Mouse (Mus musculus) ES-Bruce4 (cell line): ENCODE results near the gene Wdr75. TPM values are rescaled to one million over a fixed set of nuclear protein-coding genes. Genes with fewer than 3 reads are reported as not detected.
A peak's percentile ranks its signal among the peaks of the same experiment; 100 is the strongest.

Experiments
- H3K27ac ChIP-seq: 2 replicates; pipeline ENCODE4 v1.5.1; 2012; ENCODE audit warnings: low read length, inconsistent platforms; ENCODE audit not compliant: insufficient read depth
- H3K27me3 ChIP-seq: 2 replicates; pipeline ENCODE4 v1.6.1; 2012; ENCODE audit warnings: mild to moderate bottlenecking, low read length, inconsistent platforms; ENCODE audit not compliant: control insufficient read depth, poor library complexity, insufficient read depth, severe bottlenecking
- H3K36me3 ChIP-seq: 2 replicates; pipeline ENCODE4 v1.6.1; 2012; ENCODE audit warnings: inconsistent platforms, mild to moderate bottlenecking, low read length, moderate library complexity; ENCODE audit not compliant: control insufficient read depth, poor library complexity, insufficient read depth, severe bottlenecking
- H3K4me1 ChIP-seq: one replicate; pipeline ENCODE4 v1.8.1; 2011; ENCODE audit warnings: low read length; ENCODE audit not compliant: control insufficient read depth, insufficient read depth
- H3K4me3 ChIP-seq: 2 replicates; pipeline ENCODE4 v1.5.1; 2011; ENCODE audit warnings: low read depth, mild to moderate bottlenecking, low read length
- H3K9ac ChIP-seq: 2 replicates; pipeline ENCODE4 v1.6.1; 2012; ENCODE audit warnings: low read depth, mild to moderate bottlenecking, inconsistent platforms; ENCODE audit not compliant: poor library complexity, severe bottlenecking
- H3K9me3 ChIP-seq: replicated peaks from 2 replicates; pipeline ENCODE4 v1.6.1; 2012; ENCODE audit warnings: mild to moderate bottlenecking, low read length, inconsistent platforms; ENCODE audit not compliant: control insufficient read depth, poor library complexity, insufficient read depth, severe bottlenecking
- CTCF ChIP-seq: IDR thresholded peaks from one replicate; pipeline ENCODE4 v1.8.1; 2011; ENCODE audit warnings: low read depth, low read length
- EP300 ChIP-seq: IDR thresholded peaks from 2 replicates; pipeline ENCODE4 v1.6.1; 2011; ENCODE audit warnings: low read depth, low read length; ENCODE audit not compliant: insufficient read depth
- POLR2A ChIP-seq: IDR thresholded peaks from one replicate; pipeline ENCODE4 v1.8.1; 2011; ENCODE audit warnings: low read length; ENCODE audit not compliant: insufficient read depth
- polyA plus RNA-seq: library from polyadenylated mRNA; stranded (reverse); fragments of >200 nt; gene quantifications from 2 replicates; pipeline ENCODE4 v1.2.4, GENCODE M21; 2011; ENCODE audit warnings: low read depth; ENCODE audit not compliant: missing spikeins, insufficient read depth, insufficient read length

The Wdr75 gene
- polyA plus RNA-seq, 1 experiment = 181 TPM

- no peak for TF ChIP-seq POLR2A
- no peak for TF ChIP-seq EP300
- no peak for TF ChIP-seq CTCF
- Histone ChIP-seq H3K36me3 (no peaks in the 10 kb centered on the region), H3K9ac (no peak overlapping the region), H3K9me3 (no peaks in the 10 kb centered on the region), H3K27ac (no peak overlapping the region), H3K27me3 (no peaks in the 10 kb centered on the region), H3K4me3 (no peak overlapping the region), H3K4me1 (no peaks in the 10 kb centered on the region)
These were observed 33.5 kb upstream of the Wdr75 start for GRCm38 (mm10) chr1:45761468-45761795.

GRCm38 (mm10) chr1:45765678-45766077, 29.3 kb upstream of the Wdr75 start:
- Histone ChIP-seq H3K9ac (no peak overlapping the region), H3K4me1 (no peaks in the 10 kb centered on the region), H3K4me3 (no peak overlapping the region), H3K36me3 (no peaks in the 10 kb centered on the region), H3K27ac (no peak overlapping the region), H3K9me3 (no peaks in the 10 kb centered on the region), H3K27me3 (no peaks in the 10 kb centered on the region)
- TF ChIP-seq CTCF = no peak
- TF ChIP-seq EP300 = no peak
- no peak for TF ChIP-seq POLR2A

- H3K4me1 ChIP-seq = no peaks in the 10 kb centered on the region
- no peak overlapping the region for H3K9ac ChIP-seq
- no peaks in the 10 kb centered on the region for H3K9me3 ChIP-seq
- H3K4me3 ChIP-seq = no peak overlapping the region
- H3K36me3 ChIP-seq = no peaks in the 10 kb centered on the region
- TF ChIP-seq CTCF (peak; percentile 13), EP300 (no peak)
- H3K27me3 ChIP-seq = no peaks in the 10 kb centered on the region
- no peak overlapping the region for H3K27ac ChIP-seq
These were observed 28.8 kb upstream of the Wdr75 start for GRCm38 (mm10) chr1:45766123-45766522.

- H3K4me1 ChIP-seq = no peaks in the 10 kb centered on the region
- no peak overlapping the region for H3K4me3 ChIP-seq
- no peaks in the 10 kb centered on the region for H3K9me3 ChIP-seq
- TF ChIP-seq EP300 (no peak), CTCF (no peak), POLR2A (no peak)
- H3K27ac ChIP-seq = no peak overlapping the region
- H3K9ac ChIP-seq = no peak overlapping the region
- H3K27me3 ChIP-seq = no peaks in the 10 kb centered on the region
- no peaks in the 10 kb centered on the region for H3K36me3 ChIP-seq
These were observed 27.4 kb upstream of the Wdr75 start for GRCm38 (mm10) chr1:45767533-45767932.

GRCm38 (mm10) chr1:45769321-45769720, 25.6 kb upstream of the Wdr75 start:
- Histone ChIP-seq H3K27me3 (no peaks in the 10 kb centered on the region), H3K4me1 (no peaks in the 10 kb centered on the region), H3K4me3 (no peak overlapping the region), H3K9ac (no peak overlapping the region), H3K36me3 (no peaks in the 10 kb centered on the region), H3K27ac (no peak overlapping the region), H3K9me3 (no peaks in the 10 kb centered on the region)
- TF ChIP-seq POLR2A (no peak), CTCF (no peak), EP300 (no peak)

- H3K4me1 ChIP-seq = no peaks in the 10 kb centered on the region
- no peak for TF ChIP-seq POLR2A
- no peak for TF ChIP-seq EP300
- no peak for TF ChIP-seq CTCF
- no peak overlapping the region for H3K27ac ChIP-seq
- H3K9ac ChIP-seq = no peak overlapping the region
- H3K4me3 ChIP-seq = no peak overlapping the region
- H3K36me3 ChIP-seq = no peaks in the 10 kb centered on the region
- no peaks in the 10 kb centered on the region for H3K9me3 ChIP-seq
- no peaks in the 10 kb centered on the region for H3K27me3 ChIP-seq
These were observed 24.9 kb upstream of the Wdr75 start for GRCm38 (mm10) chr1:45770051-45770450.
